Mouse (Mus musculus): Measurements from ENCODE around the gene Foxn3.

- TF ChIP-seq CTCF (IDR thresholded peaks at IDR 0.05; ENCODE audit: borderline replicate concordance, control insufficient read depth, extremely low read depth, insufficient read depth, low read length, poor library complexity) (no peak), POLR2A (IDR thresholded peaks at IDR 0.05; ENCODE audit: control insufficient read depth, extremely low read depth, insufficient read depth, low read length, poor library complexity) (no peak)
Observed at GRCm38 (mm10) chr12:99234346-99234745, 329.0 kb downstream of the Foxn3 start.

All from thymus, adult 2 months (tissue).